Mouse (Mus musculus) intestine, embryonic 14.5 days (tissue): Measurements from ENCODE around the gene Esrrg. TPM values are rescaled to one million over a fixed set of nuclear protein-coding genes. Genes with fewer than 3 reads are reported as not detected.
A peak's percentile ranks its signal among the peaks of the same experiment; 100 is the strongest.

Experiments
- ATAC-seq: fragments of 200-750 bp; cut with Nextera tagmentation; replicated peaks from 2 replicates; pipeline ENCODE4 v1.8.0; 2017; ENCODE audit warnings: low read depth, moderate number of reproducible peaks, moderate TSS enrichment, moderate library complexity; ENCODE audit not compliant: low FRiP score, low TSS enrichment
- DNase-seq: peaks from one replicate; pipeline ENCODE4 v3.0.0-alpha.2; 2018; ENCODE audit warnings: low spot score
- H3K27ac ChIP-seq: fragments of 300-500 bp; sonication (generic); 2 replicates; pipeline ENCODE4 v1.5.1; 2014; ENCODE audit warnings: low read depth, mild to moderate bottlenecking, control low read depth
- H3K27me3 ChIP-seq: fragments of 300-500 bp; sonication (generic); replicated peaks from 2 replicates; pipeline ENCODE4 v1.6.1; 2014; ENCODE audit warnings: low read length, control low read depth; ENCODE audit not compliant: control insufficient read depth, insufficient read depth
- H3K36me3 ChIP-seq: fragments of 300-500 bp; sonication (generic); 2 replicates; pipeline ENCODE4 v1.6.1; 2014; ENCODE audit warnings: low read length, control low read depth; ENCODE audit not compliant: control insufficient read depth, insufficient read depth
- H3K4me1 ChIP-seq: fragments of 300-500 bp; sonication (generic); replicated peaks from 2 replicates; pipeline ENCODE4 v1.6.1; 2014; ENCODE audit warnings: low read length, control low read depth, mixed read lengths; ENCODE audit not compliant: control insufficient read depth, insufficient read depth
- H3K4me2 ChIP-seq: fragments of 300-500 bp; sonication (generic); 2 replicates; pipeline ENCODE4 v1.6.1; 2014; ENCODE audit warnings: low read length
- H3K4me3 ChIP-seq: fragments of 300-500 bp; sonication (generic); 2 replicates; pipeline ENCODE4 v1.5.1; 2014; ENCODE audit warnings: low read depth, low read length, control low read depth, mixed read lengths
- H3K9ac ChIP-seq: fragments of 300-500 bp; sonication (generic); 2 replicates; pipeline ENCODE4 v1.6.1; 2014; ENCODE audit warnings: mild to moderate bottlenecking, low read length
- H3K9me3 ChIP-seq: fragments of 300-500 bp; sonication (generic); 2 replicates; pipeline ENCODE4 v1.6.1; 2016; ENCODE audit warnings: low read length, control low read depth; ENCODE audit not compliant: control insufficient read depth
- WGBS: fragments of 180-500 bp; shearing (Covaris S2); extraction: QIAGEN DNeasy Blood & Tissue Kit; methylation state at CpG from one replicate; pipeline ENCODE4 v1.1.7; 2014; 5-methylcytosine and 5-hydroxymethylcytosine counted together
- polyA plus RNA-seq: library from polyadenylated mRNA; unstranded; fragments of >200 nt; fragmentation: Nextera tagmentation; extraction: Ambion mirVana; gene quantifications from 2 replicates; pipeline ENCODE4 v1.2.1, GENCODE M21; 2014

The Esrrg gene
- polyA plus RNA-seq, 1 experiment from 2014 or later, result 6.9 TPM

GRCm38 (mm10) chr1:187805001-187805400 lies 196.4 kb downstream of the Esrrg start:
- no peaks in the 10 kb centered on the region for H3K9me3 ChIP-seq
- no peaks in the 10 kb centered on the region for H3K36me3 ChIP-seq
- H3K27ac ChIP-seq, result no peak overlapping the region
- no peaks in the 10 kb centered on the region for H3K27me3 ChIP-seq
- no peak for ATAC-seq
- H3K4me1 ChIP-seq, result peaks cover 11% of the 10 kb centered on the region; the same call in 1 of the 2 replicates
- WGBS, result 74% methylated on average over 6 of the region's 6 CpGs
- no peak for DNase-seq
- H3K4me3 ChIP-seq, result no peak overlapping the region
- no peak overlapping the region for H3K4me2 ChIP-seq
- no peak overlapping the region for H3K9ac ChIP-seq

GRCm38 (mm10) chr1:187807477-187808390 lies 199.1 kb downstream of the Esrrg start:
- peaks cover 11% of the 10 kb centered on the region; the same call in 1 of the 2 replicates for H3K4me1 ChIP-seq
- no peak overlapping the region for H3K4me2 ChIP-seq
- WGBS, result 55% methylated on average over 12 of the region's 12 CpGs
- no peaks in the 10 kb centered on the region for H3K27me3 ChIP-seq
- H3K9ac ChIP-seq, result no peak overlapping the region
- no peak overlapping the region for H3K27ac ChIP-seq
- no peak for ATAC-seq
- DNase-seq, result no peak
- H3K9me3 ChIP-seq, result no peaks in the 10 kb centered on the region
- H3K4me3 ChIP-seq, result no peak overlapping the region
- H3K36me3 ChIP-seq, result no peaks in the 10 kb centered on the region

GRCm38 (mm10) chr1:187808391-187808922 lies 199.9 kb downstream of the Esrrg start:
- H3K9me3 ChIP-seq, result no peaks in the 10 kb centered on the region
- no peak overlapping the region for H3K27ac ChIP-seq
- H3K4me1 ChIP-seq, result peaks cover 8% of the 10 kb centered on the region; the same call in 1 of the 2 replicates
- H3K4me3 ChIP-seq, result no peak overlapping the region
- H3K27me3 ChIP-seq, result no peaks in the 10 kb centered on the region
- ATAC-seq (no peak), DNase-seq (no peak)
- no peak overlapping the region for H3K9ac ChIP-seq
- no peak overlapping the region for H3K4me2 ChIP-seq
- H3K36me3 ChIP-seq, result no peaks in the 10 kb centered on the region
- 77% methylated on average over 5 of the region's 5 CpGs for WGBS

GRCm38 (mm10) chr1:187809546-187809945 lies 201.0 kb downstream of the Esrrg start:
- no peak overlapping the region for H3K4me2 ChIP-seq
- no peak overlapping the region for H3K27ac ChIP-seq
- no peak overlapping the region for H3K9ac ChIP-seq
- H3K4me1 ChIP-seq, result no peaks in the 10 kb centered on the region
- 86% methylated on average over 3 of the region's 3 CpGs for WGBS
- no peaks in the 10 kb centered on the region for H3K27me3 ChIP-seq
- ATAC-seq (no peak), DNase-seq (no peak)
- H3K36me3 ChIP-seq, result no peaks in the 10 kb centered on the region
- no peak overlapping the region for H3K4me3 ChIP-seq
- no peaks in the 10 kb centered on the region for H3K9me3 ChIP-seq

- no peaks in the 10 kb centered on the region for H3K27me3 ChIP-seq
- WGBS, result 88% methylated on average over 5 of the region's 5 CpGs
- DNase-seq, result no peak
- ATAC-seq, result no peak
- H3K9ac ChIP-seq, result no peak overlapping the region
- no peaks in the 10 kb centered on the region for H3K36me3 ChIP-seq
- H3K4me3 ChIP-seq, result no peak overlapping the region
- H3K4me2 ChIP-seq, result no peak overlapping the region
- no peaks in the 10 kb centered on the region for H3K4me1 ChIP-seq
- H3K27ac ChIP-seq, result no peak overlapping the region
- no peaks in the 10 kb centered on the region for H3K9me3 ChIP-seq
Observed at GRCm38 (mm10) chr1:187819406-187819805, 210.8 kb downstream of the Esrrg start.

GRCm38 (mm10) chr1:187821368-187821811 lies 212.8 kb downstream of the Esrrg start:
- Histone ChIP-seq H3K4me3 (no peak overlapping the region), H3K27ac (no peak overlapping the region), H3K4me1 (peaks cover 4% of the 10 kb centered on the region; the same call in 1 of the 2 replicates), H3K27me3 (no peaks in the 10 kb centered on the region), H3K36me3 (no peaks in the 10 kb centered on the region), H3K4me2 (no peak overlapping the region), H3K9ac (no peak overlapping the region), H3K9me3 (no peaks in the 10 kb centered on the region)
- DNase-seq (no peak), ATAC-seq (no peak)
- WGBS, result 55% methylated on average over 13 of the region's 13 CpGs

- Histone ChIP-seq H3K36me3 (no peaks in the 10 kb centered on the region), H3K4me2 (no peak overlapping the region), H3K9ac (no peak overlapping the region), H3K4me3 (no peak overlapping the region), H3K27me3 (no peaks in the 10 kb centered on the region), H3K9me3 (no peaks in the 10 kb centered on the region), H3K27ac (no peak overlapping the region), H3K4me1 (peaks cover 4% of the 10 kb centered on the region; the same call in 1 of the 2 replicates)
- peak; percentile 69; the same call in 1 of the 2 replicates for ATAC-seq
- no peak for DNase-seq
- WGBS, result 68% methylated on average over 5 of the region's 5 CpGs
Observed at GRCm38 (mm10) chr1:187823351-187823750, 214.8 kb downstream of the Esrrg start.

GRCm38 (mm10) chr1:187825421-187826097 lies 217.0 kb downstream of the Esrrg start:
- Histone ChIP-seq H3K27ac (peak overlapping the region; percentile 35; the same call in 1 of the 2 replicates), H3K4me3 (no peak overlapping the region), H3K4me1 (peaks cover 4% of the 10 kb centered on the region; the same call in 1 of the 2 replicates), H3K36me3 (no peaks in the 10 kb centered on the region), H3K4me2 (no peak overlapping the region), H3K27me3 (no peaks in the 10 kb centered on the region), H3K9ac (no peak overlapping the region), H3K9me3 (no peaks in the 10 kb centered on the region)
- ATAC-seq, result no peak
- DNase-seq, result no peak
- WGBS, result 64% methylated on average over 9 of the region's 9 CpGs
